Mouse (Mus musculus) right cerebral cortex, postnatal 10 days (tissue): ENCODE data around the gene Tfap2c.
A peak's percentile ranks its signal among the peaks of the same experiment; 100 is the strongest.

Experiments
- DNase-seq, 2 experiments: peaks; one replicate each; pipeline ENCODE4 v3.0.0; 2021; ENCODE audit warnings: low spot score in 2 of 2

Gene Tfap2c

DNA sequence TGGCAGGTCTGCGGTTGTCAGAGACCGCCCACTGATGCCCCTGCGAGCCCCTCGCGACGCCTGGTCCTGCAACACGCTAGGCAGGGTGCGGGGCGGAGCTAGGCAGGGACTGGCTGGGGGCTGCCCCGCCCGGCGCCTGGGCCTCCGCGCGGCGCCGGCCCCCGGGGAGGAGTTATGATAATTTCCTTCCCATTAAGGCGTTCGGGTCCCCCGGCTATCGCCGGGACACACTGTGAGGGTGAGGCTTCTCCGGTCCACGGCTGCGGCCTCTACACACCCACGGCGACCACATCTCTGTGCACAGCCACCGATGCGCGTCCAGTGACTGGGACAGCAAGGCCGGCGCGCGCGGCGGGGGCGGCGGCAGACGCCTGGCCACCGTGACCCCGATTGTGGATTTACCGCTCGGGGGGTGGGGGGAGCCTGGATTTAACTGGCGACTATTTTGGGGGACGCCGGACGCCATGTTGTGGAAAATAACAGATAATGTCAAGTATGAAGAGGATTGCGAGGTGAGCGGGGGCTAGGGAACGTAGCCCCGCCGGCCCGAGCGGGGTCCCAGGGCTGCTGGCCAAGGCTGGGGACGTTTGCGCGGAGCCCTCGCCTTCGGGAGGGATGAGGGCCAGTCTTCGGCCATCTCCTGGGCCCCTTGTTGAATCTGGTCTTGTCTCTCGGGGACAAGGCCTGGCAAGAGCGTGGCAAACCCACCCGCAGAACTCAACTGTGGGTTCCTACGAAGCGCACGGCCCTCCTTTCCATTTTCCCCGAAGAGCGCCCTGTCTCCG is at the start of gene Tfap2c:
Gene Tfap2c (plus strand): TSS at position 223 of the 785 bp plus-strand sequence.
- DNase-seq = no peak

DNA sequence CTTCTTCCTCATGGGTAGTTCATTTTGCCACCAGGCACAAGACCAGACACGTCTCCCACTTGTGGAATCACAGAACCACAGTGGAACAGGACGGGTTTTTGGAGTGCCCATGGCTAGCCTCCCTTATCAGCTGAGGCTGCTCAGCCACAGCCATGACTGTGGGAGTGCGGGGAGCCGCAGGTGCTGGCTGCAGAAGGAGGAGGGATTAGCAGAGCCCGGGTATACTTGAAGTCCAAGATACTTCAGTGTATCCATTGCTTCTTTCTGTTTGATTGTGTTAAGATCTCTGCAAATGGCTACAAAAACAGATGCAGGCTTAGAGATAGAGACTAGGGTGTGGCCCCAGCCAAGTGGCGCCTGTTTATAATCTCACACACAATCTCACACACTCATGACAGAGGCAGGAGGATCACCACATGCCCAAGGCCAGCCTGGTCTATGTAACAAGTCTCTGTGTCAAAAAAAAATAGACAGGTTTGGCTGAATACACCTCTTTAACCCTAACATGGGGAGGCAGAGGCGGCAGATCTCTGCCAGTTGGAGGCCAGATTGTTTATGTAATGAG is 48.6 kb upstream of the Tfap2c start:
- DNase-seq = no peak

DNA sequence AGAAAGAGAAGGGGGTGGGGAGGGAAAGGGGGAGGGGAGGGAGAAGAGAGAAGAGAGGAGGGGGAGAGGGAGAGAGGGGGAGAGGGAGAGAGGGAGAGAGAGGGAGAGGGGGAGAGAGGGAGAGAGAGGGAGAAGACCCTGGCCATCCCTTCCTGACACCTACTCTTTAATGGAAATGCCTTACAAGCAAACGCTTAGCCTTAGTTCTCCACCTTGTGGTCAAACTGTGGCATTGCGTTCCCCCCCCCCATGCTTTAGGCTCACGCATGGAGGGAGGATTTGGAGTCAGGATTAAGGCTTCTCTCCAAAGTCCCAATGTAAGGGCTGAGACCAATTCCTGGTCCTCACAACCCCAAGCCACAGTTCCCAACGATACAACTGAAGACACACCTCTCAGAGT is 48.1 kb upstream of the Tfap2c start:
- DNase-seq = no peak

DNA sequence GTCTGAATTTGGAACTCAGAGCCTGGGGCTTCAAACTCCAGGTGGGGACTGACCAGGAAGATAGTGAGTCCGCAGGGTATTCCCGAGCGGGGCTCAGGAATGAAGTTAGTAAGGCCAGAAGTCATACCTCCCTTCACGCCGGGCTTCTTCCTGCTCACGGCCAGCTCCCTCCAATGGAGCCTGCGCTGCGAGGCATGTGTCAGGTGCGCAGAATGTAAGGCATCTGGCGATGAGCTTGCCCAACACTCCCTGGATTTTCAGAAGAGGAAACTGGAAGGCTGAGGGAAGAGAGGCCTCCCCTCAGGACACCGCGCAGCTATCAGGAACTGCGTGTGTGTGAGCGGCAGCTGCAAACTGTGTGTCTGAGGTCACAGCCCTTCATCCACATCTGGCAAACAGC is 47.2 kb upstream of the Tfap2c start:
- no peak for DNase-seq

DNA sequence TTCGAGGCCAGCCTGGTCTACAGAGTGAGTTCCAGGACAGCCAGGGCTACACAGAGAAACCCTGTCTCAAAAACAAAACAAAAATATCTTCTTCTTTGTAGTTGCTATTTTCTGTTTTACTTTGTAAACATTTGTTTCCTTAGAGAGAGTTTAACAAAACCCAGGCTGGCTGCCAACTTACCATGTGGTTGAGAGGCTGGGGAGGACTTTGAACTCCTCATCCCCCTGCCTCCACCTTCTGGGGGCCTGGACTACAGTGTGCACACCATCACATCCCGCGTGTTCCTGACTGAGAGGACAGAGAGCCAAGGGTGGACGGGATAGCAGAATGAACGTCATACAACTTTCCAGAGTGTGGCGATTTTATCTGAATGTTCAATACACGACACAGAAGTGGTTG is 43.3 kb upstream of the Tfap2c start:
- DNase-seq = no peak

DNA sequence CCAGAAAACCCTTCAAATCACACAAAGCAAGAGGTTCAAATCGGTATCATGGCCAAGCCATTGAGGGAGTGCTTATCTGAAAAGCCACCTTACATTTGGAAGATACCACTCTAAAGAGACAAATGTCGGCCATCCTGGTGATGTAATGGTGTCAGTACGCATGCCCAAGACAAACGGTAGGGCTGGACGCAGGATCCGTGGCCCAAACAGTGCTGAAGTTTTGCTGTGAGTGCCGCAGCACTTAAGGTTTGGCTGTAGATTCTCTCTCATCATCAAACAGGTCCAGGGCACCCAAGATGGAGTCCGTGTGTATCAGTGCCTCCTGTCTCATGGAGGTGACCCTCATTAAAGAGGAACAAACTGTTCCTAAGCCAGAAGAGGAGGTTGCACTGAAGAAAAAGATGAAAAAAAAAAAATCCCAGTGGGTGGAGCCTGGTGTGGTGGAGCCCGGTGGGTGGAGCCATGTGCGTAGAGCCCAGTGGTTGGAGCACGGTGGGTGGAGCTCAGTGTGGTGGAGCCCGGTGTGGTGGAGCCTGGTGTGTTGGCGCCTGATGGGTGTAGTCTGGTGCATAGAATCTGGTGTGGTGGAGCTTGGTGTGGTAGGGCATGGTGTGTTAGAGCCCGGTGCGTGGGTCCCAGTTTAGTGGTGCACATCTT is 39.2 kb upstream of the Tfap2c start:
- DNase-seq = no peak

DNA sequence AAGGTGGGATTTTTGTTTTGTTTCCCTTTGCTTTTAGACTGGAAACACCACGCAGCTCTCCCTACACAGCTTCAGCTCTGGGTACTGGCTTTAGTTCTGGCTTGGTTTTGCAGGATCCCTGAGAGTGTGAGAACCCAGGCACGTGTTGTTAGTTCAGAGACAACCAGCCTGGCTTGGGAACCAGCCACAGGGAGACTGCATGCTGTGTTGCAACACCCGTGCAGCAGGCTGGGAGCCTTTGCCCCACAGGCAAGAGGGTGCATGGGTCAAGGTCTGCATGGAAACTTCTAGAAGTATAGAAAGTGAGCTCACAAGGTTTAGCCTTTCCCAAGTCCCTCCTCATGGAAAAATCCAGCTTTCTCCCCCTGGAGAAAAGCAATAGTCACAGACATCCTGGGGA is 38.5 kb upstream of the Tfap2c start:
- DNase-seq = no peak

DNA sequence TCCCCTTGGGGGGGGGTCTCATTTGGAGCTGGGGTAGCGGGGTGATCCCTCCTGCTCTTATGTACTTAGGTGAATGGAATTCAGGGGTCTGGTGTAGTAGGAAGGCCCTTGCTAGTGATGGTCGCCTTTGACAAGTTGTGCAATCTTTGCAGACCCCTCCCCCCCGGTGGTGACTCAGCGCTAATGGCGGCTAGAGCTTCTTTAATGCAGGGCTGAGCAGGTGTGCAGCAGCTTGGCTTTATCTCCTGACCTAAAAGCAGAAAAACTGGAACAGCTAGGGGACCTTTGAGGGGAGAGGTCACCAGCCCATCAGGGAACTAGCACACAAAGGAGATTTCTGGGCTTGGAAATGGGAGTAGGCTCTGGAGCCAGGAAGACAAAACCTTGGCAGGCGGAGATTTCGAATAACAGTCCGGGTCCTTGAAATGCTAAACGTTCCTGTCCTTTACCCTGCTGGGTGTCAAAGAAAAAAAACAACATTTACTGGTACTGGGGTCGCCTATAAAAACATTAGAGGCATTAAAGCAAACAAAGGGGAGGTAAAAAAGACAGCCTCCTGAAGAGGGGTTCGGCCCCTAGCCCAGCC is 32.9 kb upstream of the Tfap2c start:
- DNase-seq = no peak

DNA sequence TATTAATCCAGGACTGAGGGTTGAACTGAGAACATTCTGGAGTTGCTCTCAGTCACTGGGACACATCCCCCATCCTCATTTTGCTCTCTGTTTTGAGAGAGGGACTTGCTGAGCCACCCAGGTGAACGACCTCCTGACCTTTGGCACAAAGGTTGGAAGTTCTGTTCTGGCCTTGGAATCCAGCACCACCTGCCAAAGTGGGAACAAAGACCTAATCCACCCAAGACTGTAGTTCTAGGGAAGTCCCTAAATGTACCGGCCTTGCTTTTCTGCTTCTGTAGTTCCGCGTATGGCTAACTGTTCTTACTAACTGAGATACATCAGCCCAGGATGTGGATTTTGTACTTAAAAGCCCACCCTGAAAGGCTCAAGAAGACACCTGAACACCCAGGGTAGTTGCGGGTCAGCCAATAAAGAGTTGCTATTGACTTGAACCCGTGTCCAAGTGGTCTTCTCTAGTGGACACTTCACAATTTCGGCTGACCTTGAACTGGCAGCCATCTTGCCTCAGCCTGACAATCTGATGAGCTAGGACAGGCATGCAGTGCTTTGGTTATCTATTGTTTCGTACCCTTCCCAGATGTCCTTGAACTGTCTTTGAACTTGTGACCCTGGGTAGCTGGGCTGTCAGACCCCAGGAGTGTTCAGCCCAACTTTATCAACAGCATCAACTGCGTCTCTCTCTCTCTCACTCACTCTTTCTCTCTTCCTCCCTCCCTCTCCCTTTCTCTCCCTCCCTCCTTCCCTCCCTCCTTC is 28.6 kb upstream of the Tfap2c start:
- DNase-seq = no peak

DNA sequence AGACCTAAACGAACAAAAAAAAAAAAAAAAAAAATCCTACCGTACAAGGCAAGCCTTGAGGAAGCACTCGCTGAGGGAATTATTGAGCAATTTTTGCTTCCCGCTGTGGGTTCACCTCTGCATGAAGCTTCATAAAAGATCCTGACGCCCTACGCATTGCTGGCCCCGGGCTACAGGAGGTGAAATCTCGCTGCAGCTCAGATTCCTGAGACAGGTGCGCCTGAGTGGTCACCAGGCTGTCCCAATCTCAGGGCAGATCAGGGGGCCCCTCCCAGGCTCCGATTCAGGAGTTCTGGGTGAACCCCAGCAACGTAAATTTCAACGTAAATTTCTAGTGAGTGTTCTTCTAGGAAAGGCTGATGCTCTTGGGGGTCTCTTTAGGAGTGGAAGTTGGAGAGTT is 26.9 kb upstream of the Tfap2c start:
- no peak for DNase-seq

DNA sequence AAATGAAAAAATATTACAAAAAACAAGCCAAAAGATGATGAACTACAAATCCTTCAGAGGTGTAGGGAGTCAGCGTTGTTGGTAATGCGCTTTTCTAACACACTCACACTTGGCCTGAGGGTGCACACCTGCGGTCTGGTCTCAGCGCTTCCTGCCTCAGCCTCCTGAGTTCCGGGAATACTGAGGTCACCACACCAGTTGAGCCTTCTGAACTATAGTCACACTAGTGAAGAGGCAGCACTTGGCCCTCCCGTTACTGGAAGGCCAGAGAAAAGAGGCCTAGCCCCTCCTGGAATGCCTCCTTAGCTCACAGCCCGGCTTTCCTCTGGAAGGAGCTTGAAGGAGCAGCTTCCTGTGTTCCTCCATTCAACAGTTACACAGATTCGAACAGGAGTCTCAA is 22.2 kb upstream of the Tfap2c start:
- DNase-seq = no peak

DNA sequence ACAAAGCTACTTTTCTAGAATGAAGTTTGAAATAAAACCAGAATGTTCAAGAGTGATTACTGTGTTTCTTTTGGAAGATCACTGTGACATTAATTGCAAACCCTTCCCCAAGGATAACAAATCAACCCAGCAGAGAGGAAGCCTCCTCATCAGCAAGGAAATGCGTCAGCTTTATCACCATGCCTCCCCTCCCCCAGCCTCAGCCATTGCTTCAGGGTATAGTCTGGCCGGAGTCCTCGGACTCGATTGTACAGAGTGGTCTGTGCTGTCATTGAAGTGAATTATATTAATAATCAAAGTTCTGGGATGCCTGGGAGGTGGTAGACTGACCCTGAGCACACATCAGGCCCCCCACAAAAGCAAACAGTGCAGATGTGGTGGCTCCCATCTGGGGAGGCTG is 5.4 kb upstream of the Tfap2c start:
- DNase-seq = no peak

DNA sequence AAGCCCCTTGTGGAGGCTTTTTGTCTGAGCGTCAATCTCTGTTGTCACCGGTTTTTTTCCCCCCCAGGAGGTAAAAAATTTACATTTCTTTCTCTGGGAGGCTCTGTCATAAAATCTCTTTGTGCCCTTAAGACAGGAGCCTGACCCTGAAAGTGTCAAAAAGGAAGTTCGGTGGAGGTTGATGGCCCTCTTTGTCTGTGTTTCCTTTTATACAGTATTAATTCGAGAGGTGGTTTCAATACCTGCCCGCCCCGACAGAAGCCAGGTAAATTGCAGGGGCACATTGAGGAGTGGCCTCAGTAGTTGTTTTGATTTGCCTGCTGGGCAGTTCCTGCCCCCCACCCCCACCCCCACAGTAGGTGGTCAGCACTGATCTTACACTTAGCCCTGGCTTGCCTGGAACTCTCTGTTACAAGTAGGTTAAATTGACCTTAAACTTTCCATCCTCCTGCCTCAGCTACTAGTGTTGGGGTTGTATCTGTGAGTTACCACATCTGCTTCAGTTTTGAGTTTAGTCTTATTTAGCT is 4.7 kb upstream of the Tfap2c start:
- DNase-seq = no peak

DNA sequence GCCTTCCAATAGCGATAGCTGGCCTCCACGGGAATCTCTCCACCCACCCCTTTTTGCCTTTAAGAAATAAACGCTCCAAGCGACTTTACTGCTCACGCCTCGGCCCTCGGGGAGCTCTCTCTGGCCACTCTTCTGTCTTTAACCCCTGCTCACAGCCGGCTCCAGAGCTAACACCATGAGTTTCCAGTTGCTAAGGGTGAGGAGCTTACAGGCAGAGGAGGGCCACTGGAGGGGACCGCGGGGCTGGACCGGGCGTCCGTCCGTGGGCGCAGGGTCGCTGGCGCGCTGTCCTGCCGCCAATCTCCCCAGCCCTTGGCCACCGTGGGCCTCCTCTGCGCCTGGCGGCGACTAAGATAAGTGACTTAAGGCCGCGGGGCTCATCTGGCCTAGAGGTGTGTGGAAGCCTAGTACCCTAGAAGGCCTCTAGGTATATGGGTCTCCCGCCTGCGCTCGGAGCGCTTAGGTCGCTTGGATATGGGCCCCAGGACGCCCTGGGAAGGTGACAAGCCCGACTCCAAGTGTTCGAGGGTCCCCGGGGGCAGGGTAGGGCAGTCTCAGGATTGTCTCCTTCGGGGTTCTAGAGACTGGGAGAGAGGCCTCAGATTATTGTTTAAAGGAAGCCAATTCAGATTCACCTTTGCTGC is 3.7 kb upstream of the Tfap2c start:
- DNase-seq = no peak

DNA sequence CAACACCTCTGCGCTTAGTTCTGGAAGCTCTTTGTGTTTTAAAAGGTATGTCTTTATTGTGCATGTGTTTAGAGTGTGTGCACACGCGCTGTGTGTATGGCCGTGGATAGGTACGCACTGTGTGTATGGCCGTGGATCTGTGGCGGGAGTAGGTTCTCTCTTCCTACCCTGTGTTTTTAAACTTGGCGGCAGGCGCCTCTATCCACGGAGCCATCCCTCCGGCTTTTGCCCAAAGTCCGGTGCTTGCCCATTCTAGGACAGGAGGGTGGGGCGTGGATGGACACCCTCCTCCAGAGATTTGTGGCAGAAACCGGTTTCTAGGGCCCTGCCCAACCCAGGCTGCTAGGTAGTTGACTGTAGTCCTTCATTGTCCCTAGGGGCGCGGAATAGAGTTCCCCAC is 2.8 kb upstream of the Tfap2c start:
- no peak for DNase-seq

DNA sequence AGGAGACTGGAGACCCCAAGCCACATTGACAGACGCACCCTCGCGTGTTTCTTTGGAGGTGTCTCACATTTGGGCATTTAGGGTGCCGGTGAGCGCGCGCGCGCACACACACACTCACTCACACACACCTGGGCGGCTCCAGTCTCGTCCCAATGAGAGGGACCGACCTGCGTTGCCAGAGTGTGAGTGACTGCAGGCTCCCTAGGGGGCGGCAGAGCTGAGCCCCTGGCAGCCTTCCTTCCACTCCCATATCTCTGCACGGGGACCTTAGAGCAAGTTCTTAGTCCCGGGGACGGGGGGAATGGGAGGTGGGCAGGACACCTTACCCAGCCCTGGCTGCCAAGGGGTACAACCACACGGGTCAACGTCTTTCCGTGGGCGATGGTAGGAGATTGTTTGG is 2.3 kb upstream of the Tfap2c start:
- peak in 1 of 2 experiments; percentile 28 for DNase-seq

DNA sequence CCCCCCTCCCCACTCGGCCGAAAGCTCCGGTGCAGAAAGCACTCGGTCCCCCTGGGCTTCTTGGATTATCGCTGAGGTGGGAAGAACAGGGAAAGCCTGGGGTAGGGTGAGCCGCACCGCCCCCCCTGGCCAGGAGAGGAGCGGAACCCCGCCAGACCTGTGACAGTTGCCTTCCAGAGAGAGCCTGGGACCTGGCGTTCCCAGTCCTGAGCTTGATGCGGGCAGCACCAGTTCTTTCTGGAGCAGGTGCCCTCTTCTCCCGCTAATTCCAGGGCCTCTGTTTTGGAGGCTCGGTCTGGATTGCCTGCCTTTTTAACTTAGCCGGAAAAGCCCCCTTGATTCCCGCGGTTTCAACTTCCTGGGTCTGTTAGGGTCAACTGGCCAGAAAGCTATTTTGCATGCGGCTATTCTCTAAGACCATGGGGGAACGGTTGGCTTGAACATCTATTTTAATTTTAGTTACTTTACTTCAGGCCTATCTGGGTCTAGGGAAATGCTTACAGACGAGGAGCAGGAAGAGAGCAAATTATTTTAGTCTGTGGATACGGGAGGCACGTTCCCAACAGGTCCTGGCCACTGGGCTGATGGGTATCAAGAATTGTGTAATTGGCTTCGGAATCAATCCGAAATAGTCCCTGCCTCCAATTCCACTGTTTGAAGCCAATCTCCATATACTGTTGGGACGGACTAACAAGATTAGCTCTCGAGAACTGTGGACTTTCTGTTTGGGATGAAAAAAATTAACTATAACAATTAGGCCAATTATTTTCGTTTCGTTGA is 1.4 kb upstream of the Tfap2c start:
- no peak for DNase-seq

DNA sequence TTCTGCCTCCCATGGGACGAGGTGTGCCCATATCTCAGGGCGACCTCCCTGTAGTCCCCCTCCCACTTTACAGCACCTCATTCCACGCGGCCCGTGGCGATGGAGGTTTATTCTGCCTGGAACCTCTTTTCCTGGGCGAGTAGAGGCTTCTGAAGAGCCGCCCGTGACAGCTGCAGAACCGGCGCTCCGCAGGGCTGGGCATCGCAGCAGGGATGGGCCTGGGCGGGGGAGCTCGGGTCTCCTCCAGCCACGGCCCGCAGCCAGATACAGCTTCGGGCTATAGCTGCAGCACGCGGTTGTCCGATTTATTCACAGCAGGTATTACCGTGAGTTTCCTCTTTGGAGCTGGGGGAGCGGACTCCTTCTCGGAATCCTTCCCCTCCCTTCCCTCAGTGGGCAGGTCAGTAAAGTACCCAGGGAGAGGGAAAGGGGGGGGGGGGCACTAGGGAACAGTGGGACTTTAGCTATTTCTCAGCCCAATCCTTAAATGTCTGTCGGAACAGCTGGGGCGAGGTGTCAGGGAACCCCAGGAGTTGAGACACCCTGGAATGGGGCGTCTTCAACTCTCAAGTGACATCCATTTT is 629 bp upstream of the Tfap2c start:
- DNase-seq = no peak

DNA sequence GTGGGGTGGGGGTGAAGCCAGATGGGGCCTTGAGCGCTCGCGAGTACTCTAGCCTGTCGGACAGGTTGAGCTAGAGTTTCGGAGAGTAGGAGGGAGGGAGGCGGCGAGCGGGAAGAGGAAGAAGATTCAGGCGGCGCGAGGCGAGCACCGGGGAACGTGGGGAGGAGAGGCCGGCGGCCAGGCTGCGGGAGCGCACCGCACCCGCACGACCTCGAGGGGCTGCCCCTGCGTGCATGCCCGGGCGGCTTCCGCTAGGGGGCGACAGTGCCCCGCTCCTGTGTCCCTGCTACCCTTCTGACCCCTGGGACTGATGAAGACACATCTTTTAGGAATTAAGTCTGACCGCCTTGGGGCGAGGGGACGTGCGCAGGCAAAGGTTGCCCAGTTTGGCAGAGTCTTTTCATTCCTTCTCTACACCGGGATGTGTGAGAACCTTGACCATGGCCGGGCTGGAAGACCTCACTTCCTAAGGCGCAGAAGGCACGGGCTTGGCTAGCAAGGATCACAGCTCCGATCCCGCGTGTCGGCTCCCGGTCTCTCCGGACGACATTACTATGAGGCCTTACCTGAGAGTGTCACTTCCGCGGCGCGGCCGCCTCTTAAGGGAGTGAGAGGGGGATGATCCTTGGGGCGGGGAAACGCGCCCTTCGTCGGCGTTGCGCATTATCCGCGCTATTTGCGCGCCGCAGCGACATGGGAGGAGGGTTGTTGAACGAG is 1.1 kb downstream of the Tfap2c start:
- peak in 1 of 2 experiments; percentile 55 for DNase-seq
